Mouse (Mus musculus) cerebellum, adult 9-11 months (tissue): ENCODE results near the gene Hist1h3d.
"Not testable (repeated sequence)": the region's sequence is repeated elsewhere in the genome, so short reads cannot be mapped to it uniquely, and the experiment has no call there.

Experiments
- DNase-seq: peaks from one replicate; pipeline ENCODE4 v3.0.0; 2022

The Hist1h3d gene

GRCm38 (mm10) chr13:23575271-23575851, at the start of gene Hist1h3d:
Gene Hist1h3d, plus strand, starts transcription at chr13:23575763.
- DNase-seq, result no peak

- no peak for DNase-seq
These were observed 49.7 kb upstream of the Hist1h3d start for GRCm38 (mm10) chr13:23525901-23526300.

GRCm38 (mm10) chr13:23526312-23526711, 49.3 kb upstream of the Hist1h3d start:
- peak; percentile 89 for DNase-seq

- no peak for DNase-seq
These were observed 46.6 kb upstream of the Hist1h3d start for GRCm38 (mm10) chr13:23529005-23529404.

GRCm38 (mm10) chr13:23529480-23530165, 45.9 kb upstream of the Hist1h3d start:
- no peak for DNase-seq

- DNase-seq, result peak; percentile 68
These were observed 45.2 kb upstream of the Hist1h3d start for GRCm38 (mm10) chr13:23530181-23530900.

- DNase-seq, result peak; percentile 99
These were observed 44.4 kb upstream of the Hist1h3d start, which contains the start of gene Hist1h4h for GRCm38 (mm10) chr13:23530901-23531875. Gene Hist1h4h, plus strand, starts transcription at chr13:23531050.

- DNase-seq, result no peak
These were observed 43.1 kb upstream of the Hist1h3d start for GRCm38 (mm10) chr13:23532262-23533075.

- DNase-seq, result peak; percentile 84
These were observed 41.8 kb upstream of the Hist1h3d start, which contains the start of gene Hist1h2af for GRCm38 (mm10) chr13:23533560-23534367. Gene Hist1h2af, plus strand, starts transcription at chr13:23533906.

- DNase-seq, result no peak
These were observed 41.0 kb upstream of the Hist1h3d start for GRCm38 (mm10) chr13:23534368-23535131.

GRCm38 (mm10) chr13:23535137-23536075, 40.2 kb upstream of the Hist1h3d start, which contains the start of gene Hist1h3g:
Gene Hist1h3g, plus strand, starts transcription at chr13:23535422.
- DNase-seq, result peak; percentile 89

GRCm38 (mm10) chr13:23536076-23536822, 39.3 kb upstream of the Hist1h3d start:
- no peak for DNase-seq

- DNase-seq, result no peak
These were observed 38.4 kb upstream of the Hist1h3d start for GRCm38 (mm10) chr13:23537006-23537710.

- DNase-seq, result no peak
These were observed 37.3 kb upstream of the Hist1h3d start for GRCm38 (mm10) chr13:23538249-23538648.

GRCm38 (mm10) chr13:23539821-23540220, 35.7 kb upstream of the Hist1h3d start:
- not testable (repeated sequence) for DNase-seq

- DNase-seq, result no peak
These were observed 34.1 kb upstream of the Hist1h3d start for GRCm38 (mm10) chr13:23541497-23541896.
